Mouse (Mus musculus): ENCODE measurements at regions not wholly inside any gene's neighbourhood (a gene's known extent, or its start where the extent isn't known, plus 50 kb on each side); places are given as distances from the start of the nearest gene placed in this dataset.
A peak's percentile ranks its signal among the peaks of the same experiment; 100 is the strongest.

- no peak for DNase-seq (ENCODE audit: extremely low read depth, low read depth, low spot score)
Measured at GRCm38 (mm10) chr12:70712322-70713024, 112.8 kb upstream of the Frmd6 start.

- DNase-seq (ENCODE audit: extremely low read depth, low read depth, low spot score) = no peak
Measured at GRCm38 (mm10) chr12:70713499-70714280, 111.6 kb upstream of the Frmd6 start.

DNA sequence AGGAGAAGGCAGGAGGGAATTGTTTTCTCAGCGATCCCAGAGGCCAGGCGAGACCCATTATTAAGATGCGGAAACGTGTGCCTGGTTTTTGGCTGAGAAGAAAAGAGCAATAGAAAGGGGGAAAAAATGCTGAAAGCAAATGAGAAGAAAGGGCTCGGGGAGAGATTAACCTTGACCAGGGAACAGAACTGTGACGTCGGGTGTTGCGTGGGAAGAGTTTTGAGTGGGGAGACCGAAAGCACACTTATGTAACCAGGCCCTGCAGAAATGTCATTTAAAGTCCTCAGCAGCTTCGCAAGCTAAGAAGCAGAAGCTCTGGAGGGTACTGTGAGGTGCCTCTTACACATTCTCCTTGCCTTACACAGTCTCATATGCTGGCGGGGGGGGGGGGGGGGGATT is 111.0 kb upstream of the Frmd6 start:
- DNase-seq (ENCODE audit: extremely low read depth, low read depth, low spot score) = no peak

DNA sequence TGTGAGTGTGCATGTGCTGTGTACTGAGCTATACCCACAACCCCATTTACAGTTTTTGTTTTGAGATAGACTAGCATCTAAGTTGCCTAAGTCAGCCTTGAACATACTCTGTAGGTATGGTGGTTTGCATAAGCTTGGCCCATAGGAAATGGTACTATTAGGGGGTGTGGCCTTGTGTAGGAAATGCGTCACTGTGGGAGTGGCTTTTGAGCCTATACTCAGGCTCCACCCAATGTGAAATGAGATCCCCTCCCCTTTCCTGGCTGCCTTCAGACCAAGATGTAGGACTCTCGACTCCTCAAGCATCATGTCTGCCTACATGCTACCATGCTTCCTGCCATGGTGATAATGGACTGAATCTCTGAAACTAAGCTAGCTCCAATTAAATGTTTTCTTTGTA is 109.5 kb upstream of the Frmd6 start:
- DNase-seq (ENCODE audit: extremely low read depth, low read depth, low spot score) = no peak

GRCm38 (mm10) chr12:70718602-70719001 is 106.7 kb upstream of the Frmd6 start:
- no peak for DNase-seq (ENCODE audit: extremely low read depth, low read depth, low spot score)

DNA sequence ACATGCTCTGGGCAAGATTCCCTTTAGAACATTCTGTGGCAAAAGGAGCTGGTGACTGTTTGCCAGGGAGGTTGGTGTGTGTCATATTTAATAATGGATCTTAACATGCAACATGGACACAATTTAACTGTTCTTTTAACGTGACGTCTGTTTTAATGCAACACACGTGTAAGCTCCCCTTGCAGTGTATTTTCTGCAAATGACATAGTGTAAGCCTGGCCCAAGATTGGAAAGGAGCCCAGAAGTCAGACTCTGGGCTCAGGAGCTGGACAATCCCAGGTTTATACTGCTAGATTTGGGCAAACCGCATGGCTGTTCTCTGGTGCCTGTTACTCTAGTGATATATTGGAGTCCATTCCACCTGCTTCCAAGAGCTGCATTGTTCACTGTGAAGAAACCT is 106.1 kb upstream of the Frmd6 start:
- DNase-seq (ENCODE audit: extremely low read depth, low read depth, low spot score) = no peak

GRCm38 (mm10) chr12:70720178-70720894 is 105.0 kb upstream of the Frmd6 start:
- no peak for DNase-seq (ENCODE audit: extremely low read depth, low read depth, low spot score)

DNA sequence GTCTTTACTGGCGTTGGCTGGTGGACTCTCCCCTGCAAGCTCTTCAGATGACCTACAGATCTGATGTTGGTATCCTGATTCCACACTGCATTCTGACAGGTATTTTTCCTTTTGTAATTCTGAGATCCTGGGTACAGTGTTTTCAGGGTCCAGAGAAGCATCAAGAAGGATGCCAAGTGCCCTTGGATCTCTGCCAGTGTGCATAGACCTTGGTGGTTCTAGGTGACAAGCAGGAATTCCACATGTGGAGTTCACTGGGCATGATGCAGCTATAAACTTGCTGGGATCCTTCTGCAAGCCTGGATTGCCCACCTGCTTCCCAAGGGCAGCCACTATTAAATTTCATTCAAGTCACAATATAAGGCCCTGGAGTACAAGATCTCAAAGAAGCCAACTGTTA is 100.0 kb upstream of the Frmd6 start:
- DNase-seq (ENCODE audit: extremely low read depth, low read depth, low spot score) = no peak

DNA sequence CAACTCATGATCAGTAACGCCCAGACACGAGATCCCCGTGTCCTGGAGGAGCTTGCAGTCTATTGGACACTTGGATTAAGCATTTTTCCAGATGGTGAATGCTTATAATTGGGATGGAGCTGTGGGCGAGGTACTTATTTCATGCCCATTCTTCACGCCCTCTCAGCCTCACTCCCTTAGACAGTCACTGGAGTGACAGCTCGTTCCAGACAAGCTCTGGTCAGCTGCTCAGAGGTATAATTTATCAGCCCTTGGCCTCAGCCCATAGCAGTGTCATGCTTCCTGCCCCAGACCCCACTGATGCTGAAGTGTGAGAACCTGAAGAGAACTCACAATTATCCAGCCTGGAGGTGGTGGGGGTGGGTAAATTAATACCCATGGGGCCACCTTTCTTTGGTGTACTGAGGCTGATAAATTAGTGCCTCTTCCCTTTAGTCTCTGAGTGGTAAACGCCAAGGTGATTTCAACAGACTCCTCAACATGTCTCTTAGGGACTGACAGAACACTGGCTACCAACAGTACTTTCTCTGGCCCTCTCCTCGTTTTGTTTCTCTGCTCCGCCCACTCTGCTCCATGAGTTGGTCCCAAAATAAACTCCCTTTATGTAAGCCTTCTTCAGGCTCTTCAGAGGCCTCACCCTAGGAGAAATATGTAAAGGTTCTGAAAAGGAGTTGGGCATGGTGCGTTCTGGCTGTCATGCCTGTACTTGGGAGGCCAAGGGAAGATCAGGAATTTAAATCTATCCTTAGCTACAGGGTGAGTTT is 97.6 kb upstream of the Frmd6 start:
- no peak for DNase-seq (ENCODE audit: extremely low read depth, low read depth, low spot score)

GRCm38 (mm10) chr12:70728407-70728806 is 96.9 kb upstream of the Frmd6 start:
- no peak for DNase-seq (ENCODE audit: extremely low read depth, low read depth, low spot score)

GRCm38 (mm10) chr12:70729961-70730360 is 95.4 kb upstream of the Frmd6 start:
- DNase-seq (ENCODE audit: extremely low read depth, low read depth, low spot score) = no peak

DNA sequence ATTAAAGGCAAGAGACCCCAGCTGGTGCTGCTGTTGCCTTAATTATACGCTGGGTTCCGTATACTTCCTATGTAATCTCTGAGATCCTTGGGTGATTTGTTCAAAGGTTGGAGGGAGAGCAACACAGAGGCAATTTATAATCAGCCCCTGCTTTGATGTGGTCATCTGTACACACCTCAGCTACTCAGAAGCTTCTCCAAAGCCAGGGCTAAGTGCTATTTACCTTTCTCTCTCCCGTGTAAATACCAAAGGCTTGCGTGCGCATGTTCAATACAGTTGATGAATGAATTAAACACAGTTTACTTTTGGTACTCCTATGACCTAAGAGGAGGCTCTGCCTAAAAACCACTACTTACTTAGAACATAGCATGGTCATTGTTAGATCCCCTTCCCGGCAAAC is 93.8 kb upstream of the Frmd6 start:
- no peak for DNase-seq (ENCODE audit: extremely low read depth, low read depth, low spot score)

DNA sequence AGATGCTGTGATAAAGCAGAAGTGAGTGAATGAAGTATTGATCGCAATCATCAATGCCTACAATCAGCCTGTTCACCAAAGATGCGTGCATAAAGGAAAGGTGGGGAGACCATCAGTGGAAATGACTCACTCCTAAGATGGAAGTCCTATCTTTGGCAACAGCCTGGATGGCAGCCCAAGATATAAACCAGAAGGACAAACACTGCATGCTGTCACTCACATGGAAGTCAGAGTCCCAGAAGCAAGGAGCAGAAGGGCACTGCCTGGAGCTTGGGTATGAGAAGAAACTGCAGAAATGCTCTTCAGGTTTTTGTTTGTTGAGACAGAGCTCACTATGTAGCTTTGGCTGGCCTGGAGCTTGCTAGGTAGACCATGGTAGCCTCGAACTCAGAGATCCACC is 92.7 kb upstream of the Frmd6 start:
- no peak for DNase-seq (ENCODE audit: extremely low read depth, low read depth, low spot score)

GRCm38 (mm10) chr12:70738554-70738953 is 86.8 kb upstream of the Frmd6 start:
- no peak for DNase-seq (ENCODE audit: extremely low read depth, low read depth, low spot score)

DNA sequence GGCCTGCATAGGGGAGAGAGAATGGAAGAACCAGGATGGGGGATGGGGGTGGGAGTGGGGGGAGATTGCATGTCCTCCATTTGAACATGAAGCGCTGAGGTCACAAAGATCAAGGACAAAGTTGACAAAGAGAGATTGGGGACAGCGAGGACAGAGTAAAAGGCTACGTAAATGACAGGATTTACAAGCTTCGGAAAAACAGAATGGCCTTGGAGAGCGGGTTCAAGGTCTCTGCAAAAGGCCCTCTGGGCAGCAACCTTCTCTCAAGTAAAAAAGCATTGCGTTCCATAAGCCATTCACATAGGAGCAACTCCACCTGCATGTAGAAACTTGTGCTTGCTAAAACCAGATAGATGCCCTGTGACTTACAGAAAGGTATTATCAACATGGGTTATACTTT is 86.0 kb upstream of the Frmd6 start:
- DNase-seq (ENCODE audit: extremely low read depth, low read depth, low spot score) = peak; percentile 40

- peak; percentile 30 for DNase-seq (ENCODE audit: extremely low read depth, low read depth, low spot score)
Measured at GRCm38 (mm10) chr12:70739766-70740165, 85.5 kb upstream of the Frmd6 start.

GRCm38 (mm10) chr12:70742836-70743235 is 82.5 kb upstream of the Frmd6 start:
- no peak for DNase-seq (ENCODE audit: extremely low read depth, low read depth, low spot score)

- DNase-seq (ENCODE audit: extremely low read depth, low read depth, low spot score) = no peak
Measured at GRCm38 (mm10) chr12:70745681-70746080, 79.6 kb upstream of the Frmd6 start.

- no peak for DNase-seq (ENCODE audit: extremely low read depth, low read depth, low spot score)
Measured at GRCm38 (mm10) chr12:70749651-70750050, 75.7 kb upstream of the Frmd6 start.

- no peak for DNase-seq (ENCODE audit: extremely low read depth, low read depth, low spot score)
Measured at GRCm38 (mm10) chr12:70750651-70751578, 74.4 kb upstream of the Frmd6 start.

All from fat pad, adult 2 months (tissue).